Comparison of ENCODE assay signal across 10 mouse cellular contexts in the genomic region with DNA sequence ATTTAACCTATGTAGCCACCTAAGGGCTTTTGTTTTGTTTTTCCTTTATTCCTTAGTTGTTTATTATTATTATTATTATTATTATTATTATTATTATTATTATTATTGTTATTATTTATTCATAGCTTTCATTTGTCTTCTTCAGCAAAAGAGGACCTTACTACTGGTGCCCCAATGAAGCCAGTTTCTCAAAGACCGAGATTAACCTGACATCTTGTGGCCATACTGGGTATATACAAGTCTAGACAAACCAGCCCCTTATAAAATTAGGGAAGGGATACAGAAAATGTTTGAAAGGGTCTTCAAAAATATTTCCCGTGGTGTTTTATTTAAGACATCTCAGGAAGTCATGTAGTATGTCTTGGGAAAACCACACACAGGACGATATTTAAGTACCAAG. TPM values are rescaled to one million over a fixed set of nuclear protein-coding genes. Genes with fewer than 3 reads are reported as not detected.
DNase-seq lines count a peak whose midpoint lies in the region; ATAC-seq and TF ChIP-seq lines count a peak whose summit lies in the region.
"Had no signal": no experiment of that assay in that cellular context is flagged by ENCODE, and none has a peak within 500 bp of the region (broad histone marks: within the 10 kb centered on the region; RNA-seq: fewer than 3 reads in every experiment).

No protein-coding gene starts in this region.

- no peak for TF ChIP-seq EP300 in heart, adult 2 months (IDR thresholded peaks at IDR 0.05; ENCODE audit: insufficient read depth, low read depth, low read length)

- no peak for DNase-seq in heart, adult 2 months
- DNase-seq in thymus, postnatal 0 days (ENCODE audit: low spot score), result peak; percentile 65
- no peak for DNase-seq in thymus, postnatal 36 days
- no peak for DNase-seq in adrenal gland, postnatal 25 days

- no peaks in the 10 kb centered on the region for H3K36me3 ChIP-seq in heart, adult 2 months (ENCODE audit: control insufficient read depth, insufficient read depth, low read length)
- H3K36me3 ChIP-seq in heart, embryonic 11.5 days (ENCODE audit: control insufficient read depth, insufficient read depth, low read length), result no peaks in the 10 kb centered on the region
- no peaks in the 10 kb centered on the region for H3K36me3 ChIP-seq in intestine, embryonic 16.5 days (ENCODE audit: control insufficient read depth, insufficient read depth, low read length)
- H3K36me3 ChIP-seq in neural tube, embryonic 15.5 days, result no peaks in the 10 kb centered on the region

- no peaks in the 10 kb centered on the region for H3K9me3 ChIP-seq in heart, embryonic 11.5 days (replicated peaks; ENCODE audit: control insufficient read depth, low read length)
- H3K9me3 ChIP-seq in intestine, embryonic 16.5 days (ENCODE audit: control insufficient read depth, low read length), result no peaks in the 10 kb centered on the region
- H3K9me3 ChIP-seq in neural tube, embryonic 15.5 days (replicated peaks), result no peaks in the 10 kb centered on the region
- H3K9me3 ChIP-seq: megakaryocyte, embryonic 14.5 days had no signal

- H3K27ac ChIP-seq in heart, adult 2 months, result no peak overlapping the region
- no peak overlapping the region for H3K27ac ChIP-seq in heart, embryonic 11.5 days (ENCODE audit: low read depth, low read length)
- H3K27ac ChIP-seq in cortical plate, adult 2 months (ENCODE audit: insufficient read depth, low read length), result no peak overlapping the region
- H3K27ac ChIP-seq in intestine, embryonic 16.5 days (ENCODE audit: low read length), result no peak overlapping the region
- no peak overlapping the region for H3K27ac ChIP-seq in neural tube, embryonic 15.5 days (replicated peaks)

- peak; percentile 82 for TF ChIP-seq CTCF in heart, adult 2 months (IDR thresholded peaks at IDR 0.05)
- TF ChIP-seq CTCF in cortical plate, adult 2 months (IDR thresholded peaks at IDR 0.05; ENCODE audit: extremely low read depth, insufficient read depth, low read length), result peak; percentile 48; the same call in 1 of the 2 replicates

- intact Hi-C loops in heart, adult 2 months (cut with DNase I), result loop anchor here (1.0 to 5.0 kb wide), 4 partner anchors 48 to 808 kb away; no protein-coding TSS in a partner anchor

- no peak overlapping the region for H3K9ac ChIP-seq in heart, adult 2 months (ENCODE audit: low read depth, low read length)
- H3K9ac ChIP-seq in heart, embryonic 11.5 days (ENCODE audit: low read depth, low read length), result no peak overlapping the region
- H3K9ac ChIP-seq in intestine, embryonic 16.5 days (ENCODE audit: low read depth, low read length), result no peak overlapping the region
- no peak overlapping the region for H3K9ac ChIP-seq in neural tube, embryonic 15.5 days (replicated peaks)

- H3K79me2 ChIP-seq in heart, adult 2 months (replicated peaks; ENCODE audit: control insufficient read depth, insufficient read depth, low read length), result no peaks in the 10 kb centered on the region

- no peak overlapping the region for H3K4me2 ChIP-seq in heart, embryonic 11.5 days
- H3K4me2 ChIP-seq in intestine, embryonic 16.5 days (ENCODE audit: low read depth, low read length), result no peak overlapping the region
- no peak overlapping the region for H3K4me2 ChIP-seq in neural tube, embryonic 15.5 days

- no peaks in the 10 kb centered on the region for H3K27me3 ChIP-seq in heart, adult 2 months (ENCODE audit: control insufficient read depth, insufficient read depth, low read length)
- H3K27me3 ChIP-seq in heart, embryonic 11.5 days (ENCODE audit: control insufficient read depth, insufficient read depth, low read length), result no peaks in the 10 kb centered on the region
- H3K27me3 ChIP-seq in intestine, embryonic 16.5 days (replicated peaks; ENCODE audit: control insufficient read depth, insufficient read depth, low read length), result no peaks in the 10 kb centered on the region
- no peaks in the 10 kb centered on the region for H3K27me3 ChIP-seq in neural tube, embryonic 15.5 days (replicated peaks)

- no peaks in the 10 kb centered on the region for H3K4me1 ChIP-seq in heart, adult 2 months (ENCODE audit: control insufficient read depth, insufficient read depth, low read length)
- no peaks in the 10 kb centered on the region for H3K4me1 ChIP-seq in heart, embryonic 11.5 days (ENCODE audit: control insufficient read depth, insufficient read depth, low read length)
- no peaks in the 10 kb centered on the region for H3K4me1 ChIP-seq in cortical plate, adult 2 months (ENCODE audit: control insufficient read depth, insufficient read depth, low read length)
- H3K4me1 ChIP-seq in intestine, embryonic 16.5 days (ENCODE audit: control insufficient read depth, insufficient read depth, low read length), result no peaks in the 10 kb centered on the region
- H3K4me1 ChIP-seq in neural tube, embryonic 15.5 days, result peaks cover 12% of the 10 kb centered on the region

- no peak for TF ChIP-seq POLR2A in heart, adult 2 months (IDR thresholded peaks at IDR 0.05; ENCODE audit: insufficient read depth, low read depth, low read length)
- TF ChIP-seq POLR2A in cortical plate, adult 2 months (IDR thresholded peaks at IDR 0.05; ENCODE audit: extremely low read depth, insufficient read depth, low read length), result no peak

- ATAC-seq in heart, embryonic 11.5 days (replicated peaks; ENCODE audit: insufficient number of reproducible peaks, low FRiP score, low TSS enrichment), result no peak
- 0 out of 2 replicates have a peak, but pooled peaks have one; percentile 48 for ATAC-seq in intestine, embryonic 16.5 days
- 0 out of 2 replicates have a peak, but pooled peaks have one; percentile 66 for ATAC-seq in neural tube, embryonic 15.5 days (ENCODE audit: low FRiP score)

- WGBS in heart, adult 2 months, result 6% methylated on average over 3 of the region's 3 CpGs
- WGBS in heart, embryonic 11.5 days (ENCODE audit: insufficient replicate concordance), result 9% methylated on average over 3 of the region's 3 CpGs
- 8% methylated on average over 3 of the region's 3 CpGs for WGBS in intestine, embryonic 16.5 days
- WGBS in neural tube, embryonic 15.5 days, result 14% methylated on average over 3 of the region's 3 CpGs

- no peak overlapping the region for H3K4me3 ChIP-seq in heart, adult 2 months
- no peak overlapping the region for H3K4me3 ChIP-seq in heart, embryonic 11.5 days (ENCODE audit: low read depth, low read length)
- H3K4me3 ChIP-seq in cortical plate, adult 2 months (ENCODE audit: insufficient read depth, low read length), result no peak overlapping the region
- H3K4me3 ChIP-seq in intestine, embryonic 16.5 days (ENCODE audit: low read length), result no peak overlapping the region
- H3K4me3 ChIP-seq in neural tube, embryonic 15.5 days (replicated peaks), result no peak overlapping the region
- H3K4me3 ChIP-seq: megakaryocyte, embryonic 14.5 days had no signal

RNA-seq across cellular contexts. Expression of a gene that starts 44.7 kb away (rescaled TPM):
- total RNA-seq in heart, adult 2 months (2021), result not detected
- not detected in 2 replicates for polyA plus RNA-seq in heart, adult 2 months (2012; rRNA removed)
- not detected in 2 replicates for polyA plus RNA-seq in heart, embryonic 11.5 days (2014; fragmentation: Nextera tagmentation; extraction: Ambion mirVana)
- polyA plus RNA-seq in thymus, postnatal 0 days (2015; fragmentation: Nextera tagmentation; extraction: Ambion mirVana), result 0.28 and 0.49 TPM in 2 replicates
- not detected in 2 replicates for polyA plus RNA-seq in cortical plate, adult 2 months (2012; rRNA removed)
- polyA plus RNA-seq in intestine, embryonic 16.5 days (2015; fragmentation: Nextera tagmentation; extraction: Ambion mirVana), result not detected in 2 replicates
- polyA plus RNA-seq in neural tube, embryonic 15.5 days (2015; fragmentation: Nextera tagmentation; extraction: Ambion mirVana), result not detected in 2 replicates
- not detected in 2 replicates for total RNA-seq in adrenal gland, postnatal 25 days (2021)
- total RNA-seq: heart, postnatal 14 days had no signal
